Mouse (Mus musculus): ENCODE measurements around the gene E2f1. TPM values are rescaled to one million over a fixed set of nuclear protein-coding genes. Genes with fewer than 3 reads are reported as not detected.

E2f1 gene
- polyA plus RNA-seq, 1 experiment from 2014 or later = 19.2 TPM

DNA sequence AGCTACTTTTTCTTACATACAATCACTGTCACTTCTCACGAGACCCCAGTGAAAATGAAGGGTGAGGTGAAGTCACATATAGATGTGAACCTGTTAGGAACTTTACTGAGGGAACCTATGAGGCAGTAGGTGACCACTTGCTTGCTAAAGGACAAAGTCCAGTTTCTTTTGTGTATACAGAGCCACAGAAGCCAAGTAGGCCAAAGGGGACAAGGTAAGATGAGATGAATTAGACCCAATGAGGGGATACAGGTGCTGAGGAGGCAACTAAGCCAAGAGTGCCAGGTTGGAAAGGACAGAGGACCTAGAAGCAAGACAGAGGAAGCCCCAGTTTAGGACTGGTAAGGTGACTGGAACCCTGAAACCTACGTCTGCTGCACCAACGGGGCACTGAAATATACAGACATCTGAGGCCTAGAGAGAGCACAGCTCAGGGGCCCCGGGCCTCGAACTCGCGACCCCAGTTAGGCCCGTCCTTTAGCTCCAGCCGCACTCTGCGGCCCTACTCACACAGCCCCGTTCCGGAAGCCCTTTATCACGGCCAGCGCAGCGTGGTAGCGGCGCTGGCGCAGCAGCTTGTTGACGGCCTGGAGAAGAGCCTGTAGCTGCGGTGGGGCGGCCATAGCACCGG is 33.4 kb upstream of the E2f1 start:
- peak overlapping the region; percentile 83 for H3K9ac ChIP-seq
- H3K27me3 ChIP-seq = no peaks in the 10 kb centered on the region
- H3K36me3 ChIP-seq (replicated peaks) = 0 out of 2 replicates have a peak, but pooled peaks cover 3% of the 10 kb centered on the region
- peak overlapping the region; percentile 71 for H3K4me2 ChIP-seq
- WGBS (ENCODE audit: insufficient replicate concordance) = 4% methylated on average over 22 of the region's 22 CpGs
- ATAC-seq (ENCODE audit: insufficient read depth) = peak; percentile 1
- H3K4me1 ChIP-seq (replicated peaks) = peaks cover 42% of the 10 kb centered on the region
- peak overlapping the region; percentile 89 for H3K27ac ChIP-seq (replicated peaks)
- peak overlapping the region; percentile 70 for H3K4me3 ChIP-seq (replicated peaks)
- no peaks in the 10 kb centered on the region for H3K9me3 ChIP-seq (replicated peaks)

GRCm38 (mm10) chr2:154601324-154601723 is 31.6 kb upstream of the E2f1 start:
- H3K9ac ChIP-seq = no peak overlapping the region
- H3K9me3 ChIP-seq (replicated peaks) = no peaks in the 10 kb centered on the region
- ATAC-seq (ENCODE audit: insufficient read depth) = no peak
- peaks cover 50% of the 10 kb centered on the region for H3K4me1 ChIP-seq (replicated peaks)
- H3K27me3 ChIP-seq = no peaks in the 10 kb centered on the region
- H3K27ac ChIP-seq (replicated peaks) = peak overlapping the region; percentile 48; the same call in 1 of the 2 replicates
- 53% methylated on average over 3 of the region's 3 CpGs for WGBS (ENCODE audit: insufficient replicate concordance)
- H3K4me2 ChIP-seq = peak overlapping the region; percentile 18
- H3K36me3 ChIP-seq (replicated peaks) = peaks cover 3% of the 10 kb centered on the region; the same call in 1 of the 2 replicates
- H3K4me3 ChIP-seq (replicated peaks) = no peak overlapping the region

DNA sequence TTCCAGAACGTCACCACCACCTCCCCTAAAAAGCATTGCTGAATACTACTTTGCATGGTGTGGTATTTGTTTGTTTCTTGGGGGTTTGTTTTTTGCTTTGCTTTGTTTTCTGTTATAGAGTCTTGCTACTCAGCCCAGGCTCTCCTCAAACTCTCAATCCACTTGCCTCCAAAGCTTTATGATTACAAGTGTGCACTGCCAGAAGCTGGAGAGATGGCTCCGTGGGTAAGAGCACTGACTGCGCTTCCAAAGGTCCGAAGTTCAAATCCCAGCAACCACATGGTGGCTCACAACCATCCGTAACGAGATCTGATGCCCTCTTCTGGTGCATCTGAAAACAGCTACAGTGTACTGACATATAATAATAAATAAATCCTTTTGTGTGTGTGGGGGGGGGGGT is 30.9 kb upstream of the E2f1 start:
- Histone ChIP-seq H3K4me1 (replicated peaks) (peaks cover 46% of the 10 kb centered on the region), H3K9me3 (replicated peaks) (no peaks in the 10 kb centered on the region), H3K4me2 (no peak overlapping the region), H3K27me3 (no peaks in the 10 kb centered on the region), H3K9ac (no peak overlapping the region), H3K36me3 (replicated peaks) (peaks cover 10% of the 10 kb centered on the region), H3K27ac (replicated peaks) (no peak overlapping the region), H3K4me3 (replicated peaks) (no peak overlapping the region)
- ATAC-seq (ENCODE audit: insufficient read depth) = no peak
- WGBS (ENCODE audit: insufficient replicate concordance) = 67% methylated on average over 6 of the region's 6 CpGs

DNA sequence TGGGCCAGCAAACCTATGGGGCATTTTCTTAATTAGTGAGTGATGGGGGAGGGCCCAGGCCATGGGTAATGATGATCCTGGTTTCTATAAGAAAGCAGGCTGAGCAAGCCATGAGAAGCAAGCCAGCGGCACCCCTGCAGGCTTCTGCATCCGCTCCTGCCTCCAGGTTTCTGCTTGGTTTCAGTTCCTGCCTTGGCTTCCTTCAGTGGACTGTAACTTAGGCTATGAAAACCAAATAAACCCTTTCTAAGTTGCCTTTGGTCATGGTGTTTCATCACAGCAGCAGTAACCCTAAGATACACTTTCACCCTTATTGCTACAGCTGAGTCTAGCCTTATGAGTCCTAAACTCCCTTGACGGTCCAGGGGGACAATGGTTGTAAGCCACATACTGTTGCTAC is 27.7 kb upstream of the E2f1 start:
- Histone ChIP-seq H3K4me2 (no peak overlapping the region), H3K27me3 (no peaks in the 10 kb centered on the region), H3K27ac (replicated peaks) (no peak overlapping the region), H3K9ac (no peak overlapping the region), H3K36me3 (replicated peaks) (peaks cover 41% of the 10 kb centered on the region), H3K4me1 (replicated peaks) (peaks cover 19% of the 10 kb centered on the region), H3K9me3 (replicated peaks) (no peaks in the 10 kb centered on the region), H3K4me3 (replicated peaks) (no peak overlapping the region)
- ATAC-seq (ENCODE audit: insufficient read depth) = no peak
- WGBS (ENCODE audit: insufficient replicate concordance) = 73% methylated on average over 3 of the region's 3 CpGs

DNA sequence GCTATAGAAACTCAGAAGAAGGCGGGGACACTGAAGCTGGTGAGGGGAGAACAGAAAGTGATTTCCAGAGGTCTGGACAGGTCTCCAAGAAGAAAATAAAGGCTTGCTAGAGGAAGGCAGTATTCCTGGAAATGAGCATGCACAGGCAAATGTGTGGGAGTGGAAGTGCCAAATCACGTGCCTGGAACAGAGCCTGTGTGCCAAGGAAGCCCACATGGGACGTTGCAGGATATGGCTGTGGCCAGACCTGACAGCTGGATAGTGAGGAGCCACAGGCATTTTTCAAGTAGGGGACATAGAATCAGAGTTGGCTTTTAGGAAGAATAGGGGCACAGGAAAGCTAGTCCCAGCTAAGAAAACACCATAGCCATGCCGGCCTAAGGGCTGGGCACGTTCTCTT is 26.1 kb upstream of the E2f1 start:
- Histone ChIP-seq H3K27me3 (no peaks in the 10 kb centered on the region), H3K27ac (replicated peaks) (no peak overlapping the region), H3K9ac (no peak overlapping the region), H3K4me3 (replicated peaks) (no peak overlapping the region), H3K4me2 (no peak overlapping the region), H3K36me3 (replicated peaks) (peaks cover 47% of the 10 kb centered on the region), H3K9me3 (replicated peaks) (no peaks in the 10 kb centered on the region), H3K4me1 (replicated peaks) (peaks cover 8% of the 10 kb centered on the region)
- WGBS (ENCODE audit: insufficient replicate concordance) = 75% methylated on average over 5 of the region's 5 CpGs
- ATAC-seq (ENCODE audit: insufficient read depth) = no peak

GRCm38 (mm10) chr2:154593025-154593424 is 23.3 kb upstream of the E2f1 start:
- Histone ChIP-seq H3K4me1 (replicated peaks) (peaks cover 8% of the 10 kb centered on the region; the same call in 1 of the 2 replicates), H3K36me3 (replicated peaks) (peaks cover 48% of the 10 kb centered on the region)

DNA sequence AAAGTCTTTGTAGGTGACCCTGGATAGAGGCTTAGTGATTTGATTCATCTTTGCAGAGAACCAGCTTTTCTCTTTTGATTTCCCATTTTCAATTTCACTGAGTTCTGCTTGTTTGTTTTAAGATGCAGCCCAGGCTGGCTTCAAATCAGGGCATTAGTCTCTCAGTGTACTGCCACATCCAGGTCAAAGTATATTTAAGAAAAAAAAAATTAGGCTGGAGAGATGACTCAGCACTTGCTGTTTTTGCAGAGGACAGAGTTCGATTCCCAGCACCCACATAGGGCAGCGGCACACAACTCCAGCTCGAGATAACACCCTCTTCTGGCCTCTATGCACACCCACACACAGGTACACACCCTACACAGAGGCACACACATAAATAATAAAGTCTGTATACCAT is 21.5 kb upstream of the E2f1 start:
- Histone ChIP-seq H3K4me2 (no peak overlapping the region), H3K27ac (replicated peaks) (no peak overlapping the region), H3K9ac (no peak overlapping the region), H3K36me3 (replicated peaks) (peaks cover 66% of the 10 kb centered on the region), H3K4me1 (replicated peaks) (no peaks in the 10 kb centered on the region; the same call in 1 of the 2 replicates), H3K4me3 (replicated peaks) (no peak overlapping the region), H3K27me3 (no peaks in the 10 kb centered on the region), H3K9me3 (replicated peaks) (no peaks in the 10 kb centered on the region)
- 60% methylated on average over 3 of the region's 3 CpGs for WGBS (ENCODE audit: insufficient replicate concordance)
- no peak for ATAC-seq (ENCODE audit: insufficient read depth)

More at GRCm38 (mm10) chr2:154593025-154593424, 23.3 kb upstream of the E2f1 start:
- no peak overlapping the region for H3K4me3 ChIP-seq (replicated peaks)
- H3K9me3 ChIP-seq (replicated peaks) = no peaks in the 10 kb centered on the region
- no peak overlapping the region for H3K27ac ChIP-seq (replicated peaks)
- ATAC-seq (ENCODE audit: insufficient read depth) = no peak
- no peak overlapping the region for H3K4me2 ChIP-seq
- no peak overlapping the region for H3K9ac ChIP-seq
- H3K27me3 ChIP-seq = no peaks in the 10 kb centered on the region
- 50% methylated on average over 3 of the region's 3 CpGs for whole genome bisulfite sequencing (ENCODE audit: insufficient replicate concordance)

GRCm38 (mm10) chr2:154589051-154589450 is 19.4 kb upstream of the E2f1 start:
- no peaks in the 10 kb centered on the region for H3K27me3 ChIP-seq
- H3K4me3 ChIP-seq (replicated peaks) = no peak overlapping the region
- H3K9me3 ChIP-seq (replicated peaks) = no peaks in the 10 kb centered on the region
- 80% methylated on average over 4 of the region's 4 CpGs for WGBS (ENCODE audit: insufficient replicate concordance)
- no peak overlapping the region for H3K4me2 ChIP-seq
- ATAC-seq (ENCODE audit: insufficient read depth) = no peak
- peaks cover 44% of the 10 kb centered on the region for H3K36me3 ChIP-seq (replicated peaks)
- H3K9ac ChIP-seq = no peak overlapping the region
- no peak overlapping the region for H3K27ac ChIP-seq (replicated peaks)
- peaks cover 8% of the 10 kb centered on the region for H3K4me1 ChIP-seq (replicated peaks)

- H3K4me3 ChIP-seq (replicated peaks) = no peak overlapping the region
- no peak overlapping the region for H3K27ac ChIP-seq (replicated peaks)
- 64% methylated on average over 5 of the region's 5 CpGs for WGBS (ENCODE audit: insufficient replicate concordance)
- no peaks in the 10 kb centered on the region for H3K9me3 ChIP-seq (replicated peaks)
- no peak overlapping the region for H3K4me2 ChIP-seq
- H3K4me1 ChIP-seq (replicated peaks) = peaks cover 24% of the 10 kb centered on the region
- no peaks in the 10 kb centered on the region for H3K27me3 ChIP-seq
- no peak overlapping the region for H3K9ac ChIP-seq
- peaks cover 22% of the 10 kb centered on the region for H3K36me3 ChIP-seq (replicated peaks)
- ATAC-seq (ENCODE audit: insufficient read depth) = no peak
Measured at GRCm38 (mm10) chr2:154586405-154586804, 16.7 kb upstream of the E2f1 start.

DNA sequence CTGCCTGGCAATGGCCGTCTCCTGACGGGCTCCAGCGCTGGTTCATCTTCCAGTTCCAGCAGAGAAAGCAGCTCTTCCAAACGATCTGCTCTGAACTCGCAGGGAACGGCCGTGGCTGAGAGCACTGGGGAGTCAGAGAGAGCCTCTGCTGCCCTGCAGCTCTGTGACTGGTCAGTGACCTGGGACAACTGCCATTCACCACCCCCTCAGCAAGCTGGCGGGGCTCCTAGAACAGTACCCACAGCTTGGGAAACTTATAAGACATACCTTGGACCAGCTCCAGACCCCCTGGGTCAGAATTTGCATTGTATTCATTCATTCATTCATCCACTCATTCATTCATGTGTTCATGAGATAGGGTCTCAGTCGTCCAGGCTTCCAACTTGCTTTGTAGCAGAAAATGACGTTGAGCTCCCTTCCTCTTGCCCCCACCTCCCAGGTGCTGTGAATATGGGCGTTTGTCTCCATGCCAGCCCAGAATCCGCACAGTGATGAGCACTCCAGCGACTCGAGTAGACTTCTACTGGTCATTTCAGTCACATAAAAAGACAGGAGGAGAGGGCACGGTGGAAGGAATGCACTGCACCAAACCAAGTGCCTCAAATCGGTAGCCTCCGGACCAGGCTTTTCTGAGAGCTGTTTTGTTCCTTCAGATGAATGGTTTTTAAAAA is 15.4 kb upstream of the E2f1 start:
- H3K4me1 ChIP-seq (replicated peaks) = peaks cover 24% of the 10 kb centered on the region
- peaks cover 21% of the 10 kb centered on the region for H3K36me3 ChIP-seq (replicated peaks)
- no peak for ATAC-seq (ENCODE audit: insufficient read depth)
- H3K9ac ChIP-seq = no peak overlapping the region
- H3K4me2 ChIP-seq = no peak overlapping the region
- H3K27me3 ChIP-seq = no peaks in the 10 kb centered on the region
- no peak overlapping the region for H3K4me3 ChIP-seq (replicated peaks)
- H3K9me3 ChIP-seq (replicated peaks) = no peaks in the 10 kb centered on the region
- H3K27ac ChIP-seq (replicated peaks) = no peak overlapping the region
- 69% methylated on average over 17 of the region's 17 CpGs for WGBS (ENCODE audit: insufficient replicate concordance)

- H3K27me3 ChIP-seq = no peaks in the 10 kb centered on the region
- H3K4me1 ChIP-seq (replicated peaks) = peaks cover 24% of the 10 kb centered on the region
- 37% methylated on average over 15 of the region's 15 CpGs for WGBS (ENCODE audit: insufficient replicate concordance)
- 0 out of 2 replicates have a peak overlapping the region, but pooled peaks have one; percentile 41 for H3K27ac ChIP-seq (replicated peaks)
- H3K4me3 ChIP-seq (replicated peaks) = no peak overlapping the region
- H3K4me2 ChIP-seq = no peak overlapping the region
- peak; percentile 60 for ATAC-seq (ENCODE audit: insufficient read depth)
- H3K9ac ChIP-seq = no peak overlapping the region
- H3K9me3 ChIP-seq (replicated peaks) = no peaks in the 10 kb centered on the region
- peaks cover 19% of the 10 kb centered on the region for H3K36me3 ChIP-seq (replicated peaks)
Measured at GRCm38 (mm10) chr2:154583906-154584872, 14.5 kb upstream of the E2f1 start.
